Mouse (Mus musculus) cerebellum, adult 2 months (tissue): ENCODE results near the gene Polr1b. TPM values are rescaled to one million over a fixed set of nuclear protein-coding genes. Genes with fewer than 3 reads are reported as not detected.
A peak's percentile ranks its signal among the peaks of the same experiment; 100 is the strongest.

Experiments used
- DNase-seq, 2 experiments: peaks; one replicate each; pipeline ENCODE4 v3.0.0; 2021
- H3K27ac ChIP-seq: fragments of 200-500 bp; 2 replicates; pipeline ENCODE4 v1.5.1; 2012; ENCODE audit warnings: low read length, control low read depth, inconsistent platforms; ENCODE audit not compliant: insufficient read depth
- H3K27me3 ChIP-seq: fragments of 200-500 bp; 2 replicates; pipeline ENCODE4 v1.6.1; 2012; ENCODE audit warnings: inconsistent platforms, mild to moderate bottlenecking, low read length, moderate library complexity; ENCODE audit not compliant: control insufficient read depth, insufficient read depth
- H3K4me1 ChIP-seq: fragments of 200-500 bp; 2 replicates; pipeline ENCODE4 v1.6.1; 2011; ENCODE audit warnings: low read length; ENCODE audit not compliant: control insufficient read depth, insufficient read depth
- H3K4me3 ChIP-seq: fragments of 200-500 bp; replicated peaks from 2 replicates; pipeline ENCODE3; 2011; ENCODE audit warnings: mild to moderate bottlenecking, low read depth, low read length, control low read depth; ENCODE audit not compliant: insufficient read depth
- CTCF ChIP-seq: fragments of 200-500 bp; IDR thresholded peaks from 2 replicates; pipeline ENCODE4 v1.5.1; 2011; ENCODE audit warnings: low read depth, mild to moderate bottlenecking, control low read depth, low read length, moderate library complexity, borderline replicate concordance; ENCODE audit not compliant: insufficient read depth
- POLR2A ChIP-seq: fragments of 200-500 bp; IDR thresholded peaks from 2 replicates; pipeline ENCODE4 v1.6.1; 2011; ENCODE audit warnings: low read length, control low read depth, borderline replicate concordance; ENCODE audit not compliant: insufficient read depth
- WGBS: fragments of 180-500 bp; shearing (Covaris S2); methylation state at CpG from one replicate; pipeline ENCODE4 v1.1.7; 2018; 5-methylcytosine and 5-hydroxymethylcytosine counted together
- polyA plus RNA-seq: library from polyadenylated mRNA; depleted of rRNA; stranded (reverse); fragments of >200 nt; gene quantifications from 2 replicates; pipeline ENCODE4 v1.2.3, GENCODE M21; 2012

Gene Polr1b
- polyA plus RNA-seq, 1 experiment = 36.0 TPM

GRCm38 (mm10) chr2:129084959-129085358 lies 15.8 kb upstream of the Polr1b start:
- Histone ChIP-seq H3K27ac (no peak overlapping the region), H3K4me3 (no peak overlapping the region), H3K27me3 (no peaks in the 10 kb centered on the region), H3K4me1 (no peaks in the 10 kb centered on the region; the same call in 1 of the 2 replicates)
- WGBS = 52% methylated on average over 2 of the region's 2 CpGs
- TF ChIP-seq CTCF = peak; percentile 61
- no peak for TF ChIP-seq POLR2A
- DNase-seq = peak in 1 of 2 experiments; percentile 47

DNA sequence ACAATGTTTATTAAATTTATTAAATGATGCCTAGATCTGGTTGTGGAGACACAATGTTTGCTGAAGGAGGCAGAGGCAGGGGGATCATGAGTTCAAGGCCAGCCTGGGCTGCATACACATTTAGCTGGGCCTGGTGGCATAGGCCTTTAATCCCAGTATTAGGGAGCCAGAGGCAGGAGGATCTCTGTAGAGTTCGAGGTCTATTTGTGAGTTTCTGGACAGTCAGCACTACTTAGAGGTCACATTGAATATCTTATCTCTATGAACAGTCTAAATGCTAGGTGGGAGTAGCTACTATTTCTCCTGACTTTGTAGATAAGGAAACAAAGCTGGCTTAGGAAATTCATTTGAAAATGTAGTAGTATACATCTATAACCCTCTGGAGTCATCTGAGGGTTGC lies 13.3 kb upstream of the Polr1b start:
- DNase-seq = no peak
- 95% methylated on average over 1 of the region's 1 CpGs for WGBS
- Histone ChIP-seq H3K4me3 (no peak overlapping the region), H3K27me3 (no peaks in the 10 kb centered on the region), H3K27ac (no peak overlapping the region), H3K4me1 (no peaks in the 10 kb centered on the region; the same call in 1 of the 2 replicates)
- TF ChIP-seq POLR2A (no peak), CTCF (no peak)

GRCm38 (mm10) chr2:129090370-129090769 lies 10.4 kb upstream of the Polr1b start:
- no peak for DNase-seq

GRCm38 (mm10) chr2:129092810-129093209 lies 8.0 kb upstream of the Polr1b start:
- no peaks in the 10 kb centered on the region for H3K27me3 ChIP-seq
- H3K27ac ChIP-seq = no peak overlapping the region
- DNase-seq = no peak
- 84% methylated on average over 12 of the region's 12 CpGs for WGBS
- no peak for TF ChIP-seq POLR2A
- no peak for TF ChIP-seq CTCF
- H3K4me3 ChIP-seq = no peak overlapping the region
- H3K4me1 ChIP-seq = no peaks in the 10 kb centered on the region; the same call in 1 of the 2 replicates

More at GRCm38 (mm10) chr2:129090370-129090769, 10.4 kb upstream of the Polr1b start:
- Histone ChIP-seq H3K4me3 (no peak overlapping the region), H3K27me3 (no peaks in the 10 kb centered on the region), H3K4me1 (no peaks in the 10 kb centered on the region; the same call in 1 of the 2 replicates), H3K27ac (no peak overlapping the region)
- TF ChIP-seq POLR2A (no peak), CTCF (no peak)
- 65% methylated on average over 4 of the region's 4 CpGs for WGBS

- Histone ChIP-seq H3K4me3 (no peak overlapping the region), H3K4me1 (no peaks in the 10 kb centered on the region; the same call in 1 of the 2 replicates), H3K27ac (no peak overlapping the region), H3K27me3 (no peaks in the 10 kb centered on the region)
- TF ChIP-seq POLR2A = no peak
- TF ChIP-seq CTCF = no peak
- 87% methylated on average over 18 of the region's 18 CpGs for WGBS
- no peak for DNase-seq
Observed at GRCm38 (mm10) chr2:129093926-129094724, 6.7 kb upstream of the Polr1b start.

GRCm38 (mm10) chr2:129112924-129113323 lies 12.1 kb downstream of the Polr1b start:
- no peak for DNase-seq
- no peak for TF ChIP-seq CTCF
- Histone ChIP-seq H3K27me3 (no peaks in the 10 kb centered on the region), H3K4me1 (no peaks in the 10 kb centered on the region), H3K27ac (no peak overlapping the region), H3K4me3 (no peak overlapping the region)
- 56% methylated on average over 5 of the region's 5 CpGs for WGBS

GRCm38 (mm10) chr2:129115706-129116367 lies 15.0 kb downstream of the Polr1b start:
- no peaks in the 10 kb centered on the region for H3K4me1 ChIP-seq
- no peaks in the 10 kb centered on the region for H3K27me3 ChIP-seq
- no peak overlapping the region for H3K27ac ChIP-seq
- WGBS = 90% methylated on average over 9 of the region's 9 CpGs
- TF ChIP-seq CTCF (no peak), POLR2A (no peak)
- no peak for DNase-seq
- H3K4me3 ChIP-seq = no peak overlapping the region

- Histone ChIP-seq H3K4me1 (no peaks in the 10 kb centered on the region), H3K27me3 (no peaks in the 10 kb centered on the region), H3K4me3 (no peak overlapping the region), H3K27ac (no peak overlapping the region)
- WGBS = 100% methylated on average over 1 of the region's 1 CpGs
- TF ChIP-seq POLR2A (no peak), CTCF (no peak)
- DNase-seq = no peak
Observed at GRCm38 (mm10) chr2:129116368-129116739, 15.6 kb downstream of the Polr1b start.
